Mouse (Mus musculus) cerebellum, adult 2 months (tissue): ENCODE results near the gene Tsga10.

Experiments
- CTCF ChIP-seq: fragments of 200-500 bp; IDR thresholded peaks from 2 replicates; pipeline ENCODE4 v1.5.1; 2011; ENCODE audit warnings: low read depth, mild to moderate bottlenecking, control low read depth, low read length, moderate library complexity, borderline replicate concordance; ENCODE audit not compliant: insufficient read depth
- POLR2A ChIP-seq: fragments of 200-500 bp; IDR thresholded peaks from 2 replicates; pipeline ENCODE4 v1.6.1; 2011; ENCODE audit warnings: low read length, control low read depth, borderline replicate concordance; ENCODE audit not compliant: insufficient read depth

DNA sequence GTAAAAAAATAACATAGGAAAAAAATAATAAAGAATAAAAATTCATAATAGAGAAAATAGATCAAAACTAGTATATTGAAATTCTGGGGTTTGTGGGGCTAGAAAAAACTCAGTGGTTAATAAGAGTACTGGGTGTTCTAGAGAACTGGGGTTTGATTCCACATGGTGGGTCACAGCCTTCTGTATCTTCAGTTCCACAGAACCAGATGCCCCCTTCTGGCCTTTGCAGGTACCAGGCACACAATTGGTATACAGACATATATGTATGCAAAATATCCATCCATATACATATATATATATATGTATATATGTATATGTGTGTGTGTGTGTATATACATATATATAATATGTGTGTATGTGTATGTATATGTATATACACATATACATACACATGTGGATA is 106.8 kb downstream of the Tsga10 start:
- TF ChIP-seq POLR2A (no peak), CTCF (peak; percentile 3; the same call in 1 of the 2 replicates)
